Mouse (Mus musculus): ENCODE results near the gene Setd4. TPM values are rescaled to one million over a fixed set of nuclear protein-coding genes. Genes with fewer than 3 reads are reported as not detected.
A peak's percentile ranks its signal among the peaks of the same experiment; 100 is the strongest.

Setd4 gene
- polyA plus RNA-seq, 2 experiments = 3.6 to 4.1 TPM

- DNase-seq (ENCODE audit: low read depth in 3 of 3, low spot score in 3 of 3) (no peak), ATAC-seq (ENCODE audit: insufficient read depth) (no peak)
- no peak overlapping the region for H3K27ac ChIP-seq
- no peak for TF ChIP-seq EP300 (IDR thresholded peaks at IDR 0.05; ENCODE audit: low read depth)
- TF ChIP-seq CTCF (IDR thresholded peaks at IDR 0.05; ENCODE audit: low read depth) = no peak
- H3K4me2 ChIP-seq (ENCODE audit: low read depth) = peak overlapping the region; percentile 97
- H3K9ac ChIP-seq (replicated peaks) = peak overlapping the region; percentile 75
- H3K4me1 ChIP-seq (replicated peaks; ENCODE audit: control insufficient read depth in 2 of 2, insufficient read depth in 2 of 2, low read length in 1 of 2) = peaks cover 7 to 17% of the 10 kb centered on the region in 2 experiments
- 11% methylated on average over 16 of the region's 16 CpGs for WGBS (ENCODE audit: insufficient replicate concordance)
- no peaks in the 10 kb centered on the region for H3K36me3 ChIP-seq (replicated peaks; ENCODE audit: control insufficient read depth, insufficient read depth, low read depth)
- no peaks in the 10 kb centered on the region; the same call in 1 of the 2 replicates for H3K27me3 ChIP-seq (ENCODE audit: control insufficient read depth, insufficient read depth, low read length)
- H3K4me3 ChIP-seq (ENCODE audit: insufficient read depth in 1 of 2, low read depth in 2 of 2, low read length in 2 of 2) = peak overlapping the region; percentile 69 to 83
- no peaks in the 10 kb centered on the region for H3K9me3 ChIP-seq (ENCODE audit: control insufficient read depth, low read length)
Observed at GRCm38 (mm10) chr16:93604481-93604969, 662 bp upstream of the Setd4 start.

DNA sequence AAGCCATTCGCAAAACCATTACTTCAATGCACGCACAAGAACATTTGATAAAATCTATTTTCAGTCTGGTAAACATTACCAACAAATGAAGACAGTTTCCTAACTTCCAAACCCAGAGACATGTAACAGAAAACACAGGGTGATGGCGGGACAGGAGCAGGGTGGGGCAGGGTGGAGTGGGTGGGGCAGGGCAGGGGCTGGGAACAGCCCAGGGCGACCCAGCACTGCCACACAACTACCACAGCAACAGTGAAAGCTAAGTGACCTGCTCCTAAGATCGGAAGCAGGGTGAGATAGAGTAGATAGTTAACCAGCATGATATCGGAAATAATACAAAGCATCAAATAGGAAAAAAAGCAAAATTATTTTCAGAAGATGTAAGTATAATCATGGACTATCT lies 4.4 kb downstream of the Setd4 start:
- Histone ChIP-seq H3K27me3 (ENCODE audit: control insufficient read depth, insufficient read depth, low read length) (no peaks in the 10 kb centered on the region), H3K9me3 (ENCODE audit: control insufficient read depth, low read length) (no peaks in the 10 kb centered on the region), H3K4me1 (replicated peaks; ENCODE audit: control insufficient read depth in 2 of 2, insufficient read depth in 2 of 2, low read length in 1 of 2) (peaks cover 14 to 22% of the 10 kb centered on the region in 2 experiments), H3K4me3 (ENCODE audit: insufficient read depth in 1 of 2, low read depth in 2 of 2, low read length in 2 of 2) (no peak overlapping the region), H3K27ac (no peak overlapping the region), H3K4me2 (ENCODE audit: low read depth) (peak overlapping the region; percentile 59), H3K36me3 (replicated peaks; ENCODE audit: control insufficient read depth, insufficient read depth, low read depth) (no peaks in the 10 kb centered on the region; the same call in 1 of the 2 replicates), H3K9ac (replicated peaks) (no peak overlapping the region; the same call in 1 of the 2 replicates)
- 44% methylated on average over 6 of the region's 6 CpGs for WGBS (ENCODE audit: insufficient replicate concordance)
- no peak for TF ChIP-seq EP300 (IDR thresholded peaks at IDR 0.05; ENCODE audit: low read depth)
- no peak for TF ChIP-seq CTCF (IDR thresholded peaks at IDR 0.05; ENCODE audit: low read depth)
- DNase-seq (ENCODE audit: low read depth in 3 of 3, low spot score in 3 of 3) (no peak), ATAC-seq (ENCODE audit: insufficient read depth) (peak; percentile 44; the same call in 1 of the 2 replicates)

DNA sequence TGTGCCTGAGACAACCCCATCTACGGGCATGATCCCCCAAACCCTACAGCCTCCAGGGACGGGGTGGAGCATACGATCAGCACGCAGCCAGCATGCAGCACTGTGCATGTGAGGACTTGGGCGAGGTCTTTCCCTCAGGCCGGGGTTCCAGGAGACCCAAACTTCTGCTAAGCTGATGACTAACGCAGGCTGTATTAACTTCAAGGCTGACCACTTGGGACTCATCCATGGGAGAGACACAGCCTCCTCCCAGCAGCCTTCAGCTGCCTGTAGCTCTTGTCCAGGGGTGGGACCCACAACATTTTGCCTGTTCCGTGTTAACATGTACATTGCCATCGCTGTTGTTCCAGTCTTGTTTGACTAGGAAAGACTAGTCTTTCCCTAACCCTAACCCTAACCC lies 6.3 kb downstream of the Setd4 start:
- Histone ChIP-seq H3K27ac (no peak overlapping the region), H3K36me3 (replicated peaks; ENCODE audit: control insufficient read depth, insufficient read depth, low read depth) (no peaks in the 10 kb centered on the region; the same call in 1 of the 2 replicates), H3K9me3 (ENCODE audit: control insufficient read depth, low read length) (no peaks in the 10 kb centered on the region), H3K4me3 (ENCODE audit: insufficient read depth in 1 of 2, low read depth in 2 of 2, low read length in 2 of 2) (no peak overlapping the region), H3K27me3 (ENCODE audit: control insufficient read depth, insufficient read depth, low read length) (no peaks in the 10 kb centered on the region), H3K9ac (replicated peaks) (no peak overlapping the region), H3K4me2 (ENCODE audit: low read depth) (no peak overlapping the region), H3K4me1 (replicated peaks; ENCODE audit: control insufficient read depth in 2 of 2, insufficient read depth in 2 of 2, low read length in 1 of 2) (peaks cover 10 to 15% of the 10 kb centered on the region in 2 experiments)
- ATAC-seq (ENCODE audit: insufficient read depth) (no peak), DNase-seq (ENCODE audit: low read depth in 3 of 3, low spot score in 3 of 3) (no peak)
- TF ChIP-seq EP300 (IDR thresholded peaks at IDR 0.05; ENCODE audit: low read depth) = no peak
- TF ChIP-seq CTCF (IDR thresholded peaks at IDR 0.05; ENCODE audit: low read depth) = no peak
- WGBS (ENCODE audit: insufficient replicate concordance) = 76% methylated on average over 9 of the region's 9 CpGs

DNA sequence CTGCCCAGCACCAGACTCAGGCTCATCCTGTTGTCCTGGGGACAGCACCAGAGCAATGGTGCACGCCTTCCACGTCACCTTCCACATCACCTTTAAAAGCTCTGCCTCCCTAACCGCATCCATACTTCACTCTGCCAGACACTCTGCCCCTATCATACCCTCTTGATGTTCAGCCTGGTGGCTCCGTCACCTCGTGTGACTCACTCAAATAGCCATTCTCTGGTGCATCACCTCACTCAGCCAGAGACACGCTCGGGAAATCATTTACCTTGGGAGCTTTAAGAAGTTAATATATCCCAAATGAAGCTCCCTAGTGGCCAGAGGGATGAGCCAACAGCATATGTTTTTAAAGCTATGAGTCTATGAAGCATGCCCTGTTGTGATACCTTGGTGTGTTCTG lies 7.1 kb downstream of the Setd4 start:
- H3K9ac ChIP-seq (replicated peaks) = no peak overlapping the region
- no peaks in the 10 kb centered on the region for H3K9me3 ChIP-seq (ENCODE audit: control insufficient read depth, low read length)
- peaks cover 10 to 15% of the 10 kb centered on the region in 2 experiments for H3K4me1 ChIP-seq (replicated peaks; ENCODE audit: control insufficient read depth in 2 of 2, insufficient read depth in 2 of 2, low read length in 1 of 2)
- no peak for ATAC-seq (ENCODE audit: insufficient read depth)
- H3K27me3 ChIP-seq (ENCODE audit: control insufficient read depth, insufficient read depth, low read length) = no peaks in the 10 kb centered on the region
- WGBS (ENCODE audit: insufficient replicate concordance) = 69% methylated on average over 7 of the region's 7 CpGs
- no peak overlapping the region for H3K27ac ChIP-seq
- no peak overlapping the region for H3K4me3 ChIP-seq (ENCODE audit: insufficient read depth in 1 of 2, low read depth in 2 of 2, low read length in 2 of 2)
- H3K4me2 ChIP-seq (ENCODE audit: low read depth) = no peak overlapping the region
- no peak for DNase-seq (ENCODE audit: low read depth in 3 of 3, low spot score in 3 of 3)
- no peaks in the 10 kb centered on the region; the same call in 1 of the 2 replicates for H3K36me3 ChIP-seq (replicated peaks; ENCODE audit: control insufficient read depth, insufficient read depth, low read depth)
- TF ChIP-seq EP300 (IDR thresholded peaks at IDR 0.05; ENCODE audit: low read depth) (no peak), CTCF (IDR thresholded peaks at IDR 0.05; ENCODE audit: low read depth) (no peak)

- no peak overlapping the region for H3K27ac ChIP-seq
- no peak overlapping the region for H3K4me2 ChIP-seq (ENCODE audit: low read depth)
- no peak for ATAC-seq (ENCODE audit: insufficient read depth)
- WGBS (ENCODE audit: insufficient replicate concordance) = 74% methylated on average over 5 of the region's 5 CpGs
- no peaks in the 10 kb centered on the region for H3K9me3 ChIP-seq (ENCODE audit: control insufficient read depth, low read length)
- no peaks in the 10 kb centered on the region for H3K27me3 ChIP-seq (ENCODE audit: control insufficient read depth, insufficient read depth, low read length)
- no peak for DNase-seq (ENCODE audit: low read depth in 3 of 3, low spot score in 3 of 3)
- H3K36me3 ChIP-seq (replicated peaks; ENCODE audit: control insufficient read depth, insufficient read depth, low read depth) = no peaks in the 10 kb centered on the region; the same call in 1 of the 2 replicates
- H3K9ac ChIP-seq (replicated peaks) = no peak overlapping the region
- no peak for TF ChIP-seq EP300 (IDR thresholded peaks at IDR 0.05; ENCODE audit: low read depth)
- TF ChIP-seq CTCF (IDR thresholded peaks at IDR 0.05; ENCODE audit: low read depth) = no peak
- no peak overlapping the region for H3K4me3 ChIP-seq (ENCODE audit: insufficient read depth in 1 of 2, low read depth in 2 of 2, low read length in 2 of 2)
- H3K4me1 ChIP-seq (replicated peaks; ENCODE audit: control insufficient read depth in 2 of 2, insufficient read depth in 2 of 2, low read length in 1 of 2) = peaks cover 10 to 15% of the 10 kb centered on the region in 2 experiments
Observed at GRCm38 (mm10) chr16:93595766-93596165, 8.1 kb downstream of the Setd4 start.

Measured in liver, embryonic 14.5 days (tissue).